Mouse (Mus musculus): ENCODE data around the gene Csl. TPM values are rescaled to one million over a fixed set of nuclear protein-coding genes. Genes with fewer than 3 reads are reported as not detected.

Csl gene
- polyA plus RNA-seq, 1 experiment from 2014 or later: not detected

DNA sequence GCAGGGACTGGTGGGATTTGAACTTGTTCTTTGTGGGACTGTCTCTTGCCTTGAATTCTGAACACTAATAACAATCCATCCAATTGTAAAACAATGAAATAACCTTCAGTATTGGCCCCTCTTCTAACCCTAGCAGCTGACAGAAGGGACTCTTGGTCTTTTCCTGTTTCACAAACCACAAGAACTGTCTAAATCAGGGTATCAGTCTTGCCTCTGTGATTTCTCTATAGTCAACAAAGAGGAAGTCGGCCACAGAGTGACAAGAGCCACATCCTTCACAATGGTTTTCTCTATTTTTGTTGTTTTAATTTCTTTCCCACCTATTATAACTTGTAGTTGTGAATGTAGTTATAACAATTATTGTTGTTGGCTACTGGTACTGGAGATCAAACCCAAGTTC is 47.9 kb downstream of the Csl start:
- H3K4me3 ChIP-seq (ENCODE audit: low read depth, low read length): no peak overlapping the region
- 74% methylated on average over 1 of the region's 1 CpGs for WGBS
- H3K4me2 ChIP-seq (ENCODE audit: low read depth, severe bottlenecking): no peak overlapping the region
- H3K27me3 ChIP-seq (ENCODE audit: control insufficient read depth, insufficient read depth, low read length): no peaks in the 10 kb centered on the region
- H3K36me3 ChIP-seq (ENCODE audit: control insufficient read depth, insufficient read depth, low read length): no peaks in the 10 kb centered on the region
- no peaks in the 10 kb centered on the region for H3K4me1 ChIP-seq (ENCODE audit: control insufficient read depth, insufficient read depth, low read length)
- no peaks in the 10 kb centered on the region for H3K9me3 ChIP-seq (ENCODE audit: control insufficient read depth, low read length)
- no peak overlapping the region for H3K9ac ChIP-seq (ENCODE audit: low read length)
- H3K27ac ChIP-seq (replicated peaks; ENCODE audit: low read depth, low read length): no peak overlapping the region
- DNase-seq (ENCODE audit: low spot score) (no peak), ATAC-seq (ENCODE audit: insufficient number of reproducible peaks, low FRiP score, low TSS enrichment, low read depth) (no peak)

Measured in limb, embryonic 11.5 days (tissue).